Mouse (Mus musculus): ENCODE data around the gene Mob1b.

DNA sequence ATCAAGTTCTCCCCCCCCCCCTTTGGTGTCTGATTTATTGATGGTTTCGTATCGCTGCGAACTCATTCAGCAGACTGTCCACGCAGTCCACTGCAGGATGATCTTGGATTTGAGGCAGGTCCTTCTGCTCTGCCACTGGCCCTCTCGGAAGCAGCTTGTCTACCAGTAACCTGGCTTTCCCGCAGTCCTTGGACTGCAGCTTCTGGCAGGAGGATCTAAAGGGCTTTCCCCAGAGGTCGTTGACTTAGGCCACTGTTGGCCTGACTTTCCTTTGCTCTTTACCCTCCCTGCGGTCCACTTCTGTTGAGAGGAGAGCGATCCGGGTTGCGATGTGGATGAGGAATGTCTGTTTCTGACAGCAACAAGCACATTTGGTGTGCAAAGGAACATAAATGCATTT, 75.9 kb downstream of the Mob1b start:
- TF ChIP-seq CTCF (IDR thresholded peaks at IDR 0.05; ENCODE audit: borderline replicate concordance, insufficient read depth, low read length) (no peak), POLR2A (IDR thresholded peaks at IDR 0.05; ENCODE audit: low read depth, low read length) (no peak)
